Mouse (Mus musculus) kidney, postnatal 0 days (tissue): ENCODE data around the gene Usp48. TPM values are rescaled to one million over a fixed set of nuclear protein-coding genes. Genes with fewer than 3 reads are reported as not detected.

Experiments used
- ATAC-seq: fragments of 200-750 bp; cut with Nextera tagmentation; replicated peaks from 2 replicates; pipeline ENCODE4 v1.8.0; 2017; ENCODE audit warnings: low read depth, moderate number of reproducible peaks, moderate TSS enrichment, moderate library complexity; ENCODE audit not compliant: low FRiP score
- DNase-seq: peaks from one replicate; pipeline ENCODE4 v3.0.0-alpha.2; 2016; ENCODE audit warnings: low spot score
- H3K27ac ChIP-seq: fragments of 300-500 bp; sonication (generic); 2 replicates; pipeline ENCODE4 v1.5.1; 2014; ENCODE audit warnings: mild to moderate bottlenecking
- H3K27me3 ChIP-seq: fragments of 300-500 bp; sonication (generic); 2 replicates; pipeline ENCODE4 v1.6.1; 2014; ENCODE audit warnings: low read length, mixed read lengths; ENCODE audit not compliant: insufficient read depth
- H3K36me3 ChIP-seq: fragments of 300-500 bp; sonication (generic); 2 replicates; pipeline ENCODE4 v1.6.1; 2014; ENCODE audit warnings: low read length, mixed read lengths; ENCODE audit not compliant: insufficient read depth
- H3K4me1 ChIP-seq: fragments of 300-500 bp; sonication (generic); replicated peaks from 2 replicates; pipeline ENCODE4 v1.6.1; 2014; ENCODE audit warnings: antibody characterized with exemption, low read length, mixed read lengths; ENCODE audit not compliant: insufficient read depth
- H3K4me2 ChIP-seq: fragments of 300-500 bp; sonication (generic); 2 replicates; pipeline ENCODE4 v1.6.1; 2014; ENCODE audit warnings: mild to moderate bottlenecking, low read length, moderate library complexity, mixed read lengths
- H3K4me3 ChIP-seq: fragments of 300-500 bp; sonication (generic); replicated peaks from 2 replicates; pipeline ENCODE4 v1.5.1; 2014; ENCODE audit warnings: low read depth, low read length
- H3K9ac ChIP-seq: fragments of 300-500 bp; sonication (generic); 2 replicates; pipeline ENCODE4 v1.6.1; 2014; ENCODE audit warnings: low read depth, low read length
- H3K9me3 ChIP-seq: fragments of 300-500 bp; sonication (generic); replicated peaks from 2 replicates; pipeline ENCODE4 v1.6.1; 2016; ENCODE audit warnings: low read length, inconsistent platforms, mixed read lengths
- CTCF ChIP-seq: IDR thresholded peaks from 2 replicates; pipeline ENCODE4 v1.5.1; 2016; ENCODE audit warnings: antibody characterized with exemption, low read depth, mild to moderate bottlenecking, moderate library complexity
- WGBS: fragments of 180-500 bp; shearing (Covaris S2); extraction: QIAGEN DNeasy Blood & Tissue Kit; methylation state at CpG from one replicate; pipeline ENCODE4 v1.1.7; 2014; 5-methylcytosine and 5-hydroxymethylcytosine counted together
- polyA plus RNA-seq: library from polyadenylated mRNA; unstranded; fragments of >200 nt; fragmentation: Nextera tagmentation; extraction: Ambion mirVana; gene quantifications from 2 replicates; pipeline ENCODE4 v1.2.1, GENCODE M21; 2015

Gene Usp48
- polyA plus RNA-seq, 1 experiment from 2014 or later: 40.4 TPM

GRCm38 (mm10) chr4:137655241-137656031 lies 61.9 kb downstream of the Usp48 start:
- DNase-seq (no peak), ATAC-seq (no peak)
- H3K36me3 ChIP-seq: peaks cover 57% of the 10 kb centered on the region
- no peak overlapping the region for H3K9ac ChIP-seq
- no peaks in the 10 kb centered on the region for H3K9me3 ChIP-seq
- TF ChIP-seq CTCF: no peak
- no peak overlapping the region for H3K4me3 ChIP-seq
- H3K4me1 ChIP-seq: 0 out of 2 replicates have a peak, but pooled peaks cover 3% of the 10 kb centered on the region
- no peaks in the 10 kb centered on the region for H3K27me3 ChIP-seq
- 78% methylated on average over 18 of the region's 18 CpGs for WGBS
- H3K4me2 ChIP-seq: no peak overlapping the region
- 0 out of 2 replicates have a peak overlapping the region, but pooled peaks have one; percentile 25 for H3K27ac ChIP-seq

GRCm38 (mm10) chr4:137657674-137658073 lies 64.1 kb downstream of the Usp48 start:
- H3K9me3 ChIP-seq: no peaks in the 10 kb centered on the region
- no peak overlapping the region for H3K4me3 ChIP-seq
- 84% methylated on average over 8 of the region's 8 CpGs for WGBS
- 0 out of 2 replicates have a peak, but pooled peaks cover 6% of the 10 kb centered on the region for H3K4me1 ChIP-seq
- no peak for ATAC-seq
- no peak for DNase-seq
- no peak overlapping the region for H3K4me2 ChIP-seq
- peaks cover 37% of the 10 kb centered on the region for H3K36me3 ChIP-seq
- peak overlapping the region; percentile 36; the same call in 1 of the 2 replicates for H3K27ac ChIP-seq
- no peaks in the 10 kb centered on the region for H3K27me3 ChIP-seq
- no peak overlapping the region for H3K9ac ChIP-seq
- TF ChIP-seq CTCF: no peak

- no peak for TF ChIP-seq CTCF
- WGBS: 80% methylated on average over 4 of the region's 4 CpGs
- no peak overlapping the region for H3K9ac ChIP-seq
- peaks cover 27% of the 10 kb centered on the region; the same call in 1 of the 2 replicates for H3K36me3 ChIP-seq
- no peak overlapping the region for H3K27ac ChIP-seq
- peaks cover 6% of the 10 kb centered on the region; the same call in 1 of the 2 replicates for H3K27me3 ChIP-seq
- no peak for ATAC-seq
- no peak overlapping the region for H3K4me2 ChIP-seq
- no peaks in the 10 kb centered on the region for H3K9me3 ChIP-seq
- no peak overlapping the region for H3K4me3 ChIP-seq
- 0 out of 2 replicates have a peak, but pooled peaks cover 11% of the 10 kb centered on the region for H3K4me1 ChIP-seq
- DNase-seq: no peak
These were observed 66.0 kb downstream of the Usp48 start for GRCm38 (mm10) chr4:137659541-137659940.

GRCm38 (mm10) chr4:137660364-137661077 lies 67.0 kb downstream of the Usp48 start:
- 63% methylated on average over 10 of the region's 10 CpGs for WGBS
- no peak overlapping the region for H3K4me3 ChIP-seq
- H3K36me3 ChIP-seq: peaks cover 18% of the 10 kb centered on the region; the same call in 1 of the 2 replicates
- H3K9me3 ChIP-seq: no peaks in the 10 kb centered on the region
- H3K4me1 ChIP-seq: 0 out of 2 replicates have a peak, but pooled peaks cover 17% of the 10 kb centered on the region
- DNase-seq: no peak
- H3K27ac ChIP-seq: peak overlapping the region; percentile 61
- H3K9ac ChIP-seq: no peak overlapping the region
- ATAC-seq: no peak
- no peak for TF ChIP-seq CTCF
- peaks cover 10% of the 10 kb centered on the region; the same call in 1 of the 2 replicates for H3K27me3 ChIP-seq
- H3K4me2 ChIP-seq: no peak overlapping the region

- TF ChIP-seq CTCF: no peak
- ATAC-seq (no peak), DNase-seq (no peak)
- H3K36me3 ChIP-seq: peaks cover 14% of the 10 kb centered on the region; the same call in 1 of the 2 replicates
- peaks cover 10% of the 10 kb centered on the region; the same call in 1 of the 2 replicates for H3K27me3 ChIP-seq
- H3K27ac ChIP-seq: peak overlapping the region; percentile 61
- no peak overlapping the region for H3K9ac ChIP-seq
- no peak overlapping the region for H3K4me3 ChIP-seq
- no peak overlapping the region for H3K4me2 ChIP-seq
- no peaks in the 10 kb centered on the region for H3K9me3 ChIP-seq
- WGBS: 68% methylated on average over 2 of the region's 2 CpGs
- 0 out of 2 replicates have a peak, but pooled peaks cover 17% of the 10 kb centered on the region for H3K4me1 ChIP-seq
These were observed 67.5 kb downstream of the Usp48 start for GRCm38 (mm10) chr4:137661078-137661450.

GRCm38 (mm10) chr4:137661547-137661946 lies 68.0 kb downstream of the Usp48 start:
- no peak for TF ChIP-seq CTCF
- Histone ChIP-seq H3K36me3 (peaks cover 9% of the 10 kb centered on the region; the same call in 1 of the 2 replicates), H3K4me1 (0 out of 2 replicates have a peak, but pooled peaks cover 17% of the 10 kb centered on the region), H3K4me2 (no peak overlapping the region), H3K27ac (peak overlapping the region; percentile 34; the same call in 1 of the 2 replicates), H3K9ac (no peak overlapping the region), H3K27me3 (peaks cover 10% of the 10 kb centered on the region; the same call in 1 of the 2 replicates), H3K9me3 (no peaks in the 10 kb centered on the region), H3K4me3 (no peak overlapping the region)
- 0 out of 2 replicates have a peak, but pooled peaks have one; percentile 33 for ATAC-seq
- 63% methylated on average over 6 of the region's 6 CpGs for WGBS
- DNase-seq: no peak
